Mouse (Mus musculus): Measurements from ENCODE around the gene 4933434E20Rik.

The 4933434E20Rik gene

GRCm38 (mm10) chr3:90051441-90052350, at the start of gene 4933434E20Rik:
Gene 4933434E20Rik, plus strand, starts transcription at chr3:90051636.
- DNase-seq (ENCODE audit: low read depth, low spot score): peak; percentile 85

GRCm38 (mm10) chr3:90004091-90004796, 47.2 kb upstream of the 4933434E20Rik start:
- DNase-seq (ENCODE audit: low read depth, low spot score): no peak

- DNase-seq (ENCODE audit: low read depth, low spot score): no peak
These were observed 41.1 kb upstream of the 4933434E20Rik start for GRCm38 (mm10) chr3:90010291-90010690.

GRCm38 (mm10) chr3:90016626-90017025, 34.8 kb upstream of the 4933434E20Rik start:
- DNase-seq (ENCODE audit: low read depth, low spot score): no peak

- no peak for DNase-seq (ENCODE audit: low read depth, low spot score)
These were observed 16.8 kb upstream of the 4933434E20Rik start for GRCm38 (mm10) chr3:90034653-90035052.

GRCm38 (mm10) chr3:90036263-90036662, 15.2 kb upstream of the 4933434E20Rik start:
- DNase-seq (ENCODE audit: low read depth, low spot score): no peak

GRCm38 (mm10) chr3:90049691-90050090, 1.7 kb upstream of the 4933434E20Rik start:
- DNase-seq (ENCODE audit: low read depth, low spot score): no peak

- peak; percentile 100 for DNase-seq (ENCODE audit: low read depth, low spot score)
These were observed 1.2 kb downstream of the 4933434E20Rik start, which contains the start of gene Ubap2l for GRCm38 (mm10) chr3:90052351-90053241. Gene Ubap2l, minus strand, starts transcription at chr3:90052628.

GRCm38 (mm10) chr3:90061549-90061948, 10.1 kb downstream of the 4933434E20Rik start:
- DNase-seq (ENCODE audit: low read depth, low spot score): no peak

- no peak for DNase-seq (ENCODE audit: low read depth, low spot score)
These were observed 11.1 kb downstream of the 4933434E20Rik start for GRCm38 (mm10) chr3:90062539-90062938.

GRCm38 (mm10) chr3:90064383-90064782, 12.9 kb downstream of the 4933434E20Rik start:
- DNase-seq (ENCODE audit: low read depth, low spot score): no peak

- peak; percentile 66 for DNase-seq (ENCODE audit: low read depth, low spot score)
These were observed 14.1 kb downstream of the 4933434E20Rik start for GRCm38 (mm10) chr3:90065553-90065952.

GRCm38 (mm10) chr3:90067851-90068250, 16.4 kb downstream of the 4933434E20Rik start:
- DNase-seq (ENCODE audit: low read depth, low spot score): no peak

GRCm38 (mm10) chr3:90069688-90070087, 18.3 kb downstream of the 4933434E20Rik start:
- DNase-seq (ENCODE audit: low read depth, low spot score): no peak

GRCm38 (mm10) chr3:90072294-90072693, 20.9 kb downstream of the 4933434E20Rik start, which contains the start of gene Tpm3:
Gene Tpm3, plus strand, starts transcription at chr3:90072649.
- no peak for DNase-seq (ENCODE audit: low read depth, low spot score)

- DNase-seq (ENCODE audit: low read depth, low spot score): peak; percentile 85
These were observed 25.7 kb downstream of the 4933434E20Rik start for GRCm38 (mm10) chr3:90076921-90077716.

- peak; percentile 43 for DNase-seq (ENCODE audit: low read depth, low spot score)
These were observed 26.8 kb downstream of the 4933434E20Rik start for GRCm38 (mm10) chr3:90078224-90078623.

GRCm38 (mm10) chr3:90079133-90079762, 27.8 kb downstream of the 4933434E20Rik start:
- peak; percentile 98 for DNase-seq (ENCODE audit: low read depth, low spot score)

- DNase-seq (ENCODE audit: low read depth, low spot score): peak; percentile 94
These were observed 28.5 kb downstream of the 4933434E20Rik start for GRCm38 (mm10) chr3:90079763-90080497.

Measured in A20 (cell line).